Mouse (Mus musculus): ENCODE data around the gene Dohh.

- TF ChIP-seq CHD2 (IDR thresholded peaks at IDR 0.05; ENCODE audit: low read length) (no peak), CTCF (conservative IDR thresholded peaks at IDR 0.05 in 1 of 2, IDR thresholded peaks at IDR 0.05 in 1 of 2; ENCODE audit: low read depth in 2 of 2, low read length in 2 of 2) (no peak), POLR2A (IDR thresholded peaks at IDR 0.05; ENCODE audit: low read depth, low read length) (no peak), JUND (conservative IDR thresholded peaks at IDR 0.05; ENCODE audit: low read depth, low read length) (no peak), HCFC1 (IDR thresholded peaks at IDR 0.05; ENCODE audit: low read depth, low read length) (no peak), ZC3H11A (IDR thresholded peaks at IDR 0.05; ENCODE audit: low read depth, low read length) (no peak), TCF12 (IDR thresholded peaks at IDR 0.05; ENCODE audit: low read depth, low read length) (no peak)
Observed at GRCm38 (mm10) chr10:81433541-81434289, 49.5 kb downstream of the Dohh start.

Measured in CH12.LX (cell line).